Mouse (Mus musculus): ENCODE measurements around the gene Herc4. TPM values are rescaled to one million over a fixed set of nuclear protein-coding genes. Genes with fewer than 3 reads are reported as not detected.

Herc4 gene
- 24.5 and 30.8 TPM in 2 replicates for polyA plus RNA-seq (2012; ENCODE audit: insufficient read depth, insufficient read length, missing spikeins)

DNA sequence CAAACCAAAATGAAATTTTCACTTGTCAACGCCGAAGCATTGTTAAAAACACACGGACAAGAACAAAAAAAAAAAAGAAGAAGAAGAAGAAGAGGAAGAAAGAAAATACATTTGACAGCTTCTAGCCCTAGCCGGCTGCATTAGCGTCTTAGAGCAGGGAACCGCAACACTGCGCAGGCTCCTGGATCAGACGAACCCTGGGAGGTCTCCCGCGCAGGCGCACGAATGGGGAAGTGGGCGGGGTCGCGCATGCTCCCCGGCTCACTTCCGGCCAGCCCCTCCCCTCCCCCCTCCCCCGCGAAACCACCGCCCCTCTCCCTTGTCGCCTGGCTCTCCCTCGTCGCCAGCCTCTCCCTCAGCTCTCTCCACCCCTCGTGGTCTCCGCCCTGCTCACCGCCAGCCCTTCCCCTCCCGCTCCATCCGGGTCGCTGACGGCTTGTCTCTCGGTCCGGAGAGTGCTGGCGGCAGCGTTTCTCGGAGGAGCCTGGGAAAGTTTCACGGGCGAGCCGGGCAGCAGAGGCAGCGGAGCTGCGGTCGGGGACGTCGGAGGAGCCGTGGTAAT lies at the start of gene Herc4:
Gene Herc4, plus strand, starts transcription at position 318 of the 562 bp plus-strand sequence.
- Histone ChIP-seq H3K4me3 (ENCODE audit: insufficient read depth, low read depth, low read length) (peak within 1 kb of the TSS; percentile 91), H3K27ac (replicated peaks; ENCODE audit: low read depth, low read length) (peak within 1 kb of the TSS; percentile 81), H3K4me1 (ENCODE audit: control insufficient read depth, insufficient read depth, insufficient read length, low read length) (peaks cover 7% of the 10 kb centered on the region; the same call in 1 of the 2 replicates)

DNA sequence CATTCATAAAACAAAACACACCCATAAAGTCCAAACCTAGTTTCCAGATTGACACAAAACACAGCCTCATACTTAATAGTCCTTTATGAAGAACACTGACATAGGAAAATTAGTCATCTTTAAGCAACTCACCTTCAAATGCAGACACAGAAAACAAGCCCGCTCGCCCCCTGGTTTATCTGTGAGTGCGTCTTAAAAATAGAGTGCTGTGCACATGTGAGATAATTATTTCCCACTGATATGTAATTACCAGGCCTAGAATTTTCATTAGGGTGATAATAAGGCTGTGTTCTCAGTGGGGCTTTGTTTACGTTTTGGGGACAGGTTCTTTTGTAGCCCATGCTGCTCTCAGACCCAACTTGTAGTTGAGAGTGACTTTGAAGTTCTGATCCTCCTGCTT lies 44.6 kb upstream of the Herc4 start:
- no peak overlapping the region for H3K4me3 ChIP-seq (ENCODE audit: insufficient read depth, low read depth, low read length)
- H3K27ac ChIP-seq (replicated peaks; ENCODE audit: low read depth, low read length) = no peak overlapping the region
- H3K4me1 ChIP-seq (ENCODE audit: control insufficient read depth, insufficient read depth, insufficient read length, low read length) = no peaks in the 10 kb centered on the region

DNA sequence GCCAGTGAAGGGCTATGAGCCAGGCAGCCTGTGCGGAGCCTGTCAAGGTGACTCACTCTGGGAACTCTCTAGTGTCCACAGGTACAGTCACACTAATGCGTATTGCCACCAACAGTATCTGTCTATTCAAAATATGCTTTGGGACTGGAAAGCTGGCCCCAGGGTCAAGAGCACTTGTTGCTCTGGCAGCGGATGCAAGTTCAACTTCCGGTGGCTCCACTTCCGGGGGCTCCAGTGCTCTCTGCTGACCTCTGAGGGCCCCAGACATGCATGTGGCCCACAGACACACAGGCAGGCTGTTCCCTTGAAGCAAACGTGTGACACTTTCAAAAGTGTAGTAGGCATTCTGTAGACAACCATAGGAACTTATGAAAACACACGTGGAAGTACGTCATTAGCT lies 42.1 kb upstream of the Herc4 start:
- Histone ChIP-seq H3K4me1 (ENCODE audit: control insufficient read depth, insufficient read depth, insufficient read length, low read length) (no peaks in the 10 kb centered on the region), H3K4me3 (ENCODE audit: insufficient read depth, low read depth, low read length) (no peak overlapping the region), H3K27ac (replicated peaks; ENCODE audit: low read depth, low read length) (no peak overlapping the region)

DNA sequence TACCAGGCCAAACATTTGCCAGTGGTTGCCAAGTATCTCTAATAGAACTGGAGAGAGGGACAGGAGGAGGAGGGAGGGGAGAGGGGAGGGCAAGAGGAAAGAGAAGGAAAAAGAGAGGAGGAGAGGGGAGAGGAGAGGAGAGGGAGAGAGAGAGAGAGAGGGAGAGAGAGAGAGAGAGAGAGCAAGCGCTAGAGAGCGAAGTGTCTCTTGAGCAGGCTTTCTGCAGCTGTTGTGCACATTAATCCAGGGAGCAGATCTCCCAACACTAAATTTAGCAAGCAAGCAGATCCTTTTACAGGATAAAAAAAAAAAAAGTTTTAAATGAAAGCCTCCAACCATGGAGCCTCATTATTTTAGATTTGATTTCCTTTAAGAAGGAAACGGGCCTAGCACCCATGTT lies 40.6 kb upstream of the Herc4 start:
- Histone ChIP-seq H3K27ac (replicated peaks; ENCODE audit: low read depth, low read length) (no peak overlapping the region), H3K4me1 (ENCODE audit: control insufficient read depth, insufficient read depth, insufficient read length, low read length) (no peaks in the 10 kb centered on the region), H3K4me3 (ENCODE audit: insufficient read depth, low read depth, low read length) (no peak overlapping the region)

DNA sequence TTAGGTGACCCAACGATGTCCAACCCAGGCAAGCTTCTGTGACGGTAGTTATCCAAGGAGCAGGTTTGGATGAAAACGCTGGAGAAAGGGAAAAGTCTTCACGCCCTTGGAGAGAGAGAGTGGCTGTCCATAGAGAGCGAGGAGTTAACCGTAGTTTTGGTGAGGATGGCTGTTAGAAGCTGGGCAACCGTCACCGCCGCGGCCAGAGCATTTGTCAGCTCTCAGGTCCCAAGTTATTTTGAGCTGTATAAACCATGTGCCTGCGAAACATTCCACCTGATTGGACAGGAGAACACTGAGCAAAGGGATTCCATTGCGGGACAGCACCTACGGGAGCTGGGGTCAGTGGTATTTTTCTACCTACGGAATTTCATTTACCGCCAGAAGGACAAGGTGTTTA lies 39.9 kb upstream of the Herc4 start, which contains the start of gene Mypn:
Gene Mypn, minus strand, starts transcription at position 225 of the 400 bp plus-strand sequence.
- Histone ChIP-seq H3K27ac (replicated peaks; ENCODE audit: low read depth, low read length) (no peak within 1 kb of the TSS), H3K4me1 (ENCODE audit: control insufficient read depth, insufficient read depth, insufficient read length, low read length) (no peaks in the 10 kb centered on the region), H3K4me3 (ENCODE audit: insufficient read depth, low read depth, low read length) (peak within 1 kb of the TSS; percentile 3; the same call in 1 of the 2 replicates)

DNA sequence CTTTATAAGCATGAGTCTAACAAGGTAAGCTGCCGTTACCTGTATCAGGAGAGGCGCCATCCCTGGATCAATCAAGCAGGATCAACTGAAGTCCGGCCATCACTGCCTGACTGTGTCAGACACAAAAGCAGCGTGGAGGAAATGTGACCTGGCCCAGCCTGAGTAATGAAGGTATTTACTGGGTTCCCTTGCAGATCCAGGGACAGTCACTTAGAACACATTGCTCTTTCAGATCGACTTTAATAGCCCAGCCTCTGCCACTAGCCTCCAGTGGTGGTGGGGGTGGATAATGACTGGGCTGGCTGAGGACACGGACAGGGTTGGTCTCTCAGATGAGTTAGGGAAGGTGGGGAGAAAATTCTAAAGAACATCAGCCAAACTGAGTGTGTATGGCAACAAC lies 34.7 kb upstream of the Herc4 start:
- Histone ChIP-seq H3K4me3 (ENCODE audit: insufficient read depth, low read depth, low read length) (no peak overlapping the region), H3K27ac (replicated peaks; ENCODE audit: low read depth, low read length) (no peak overlapping the region), H3K4me1 (ENCODE audit: control insufficient read depth, insufficient read depth, insufficient read length, low read length) (no peaks in the 10 kb centered on the region)

DNA sequence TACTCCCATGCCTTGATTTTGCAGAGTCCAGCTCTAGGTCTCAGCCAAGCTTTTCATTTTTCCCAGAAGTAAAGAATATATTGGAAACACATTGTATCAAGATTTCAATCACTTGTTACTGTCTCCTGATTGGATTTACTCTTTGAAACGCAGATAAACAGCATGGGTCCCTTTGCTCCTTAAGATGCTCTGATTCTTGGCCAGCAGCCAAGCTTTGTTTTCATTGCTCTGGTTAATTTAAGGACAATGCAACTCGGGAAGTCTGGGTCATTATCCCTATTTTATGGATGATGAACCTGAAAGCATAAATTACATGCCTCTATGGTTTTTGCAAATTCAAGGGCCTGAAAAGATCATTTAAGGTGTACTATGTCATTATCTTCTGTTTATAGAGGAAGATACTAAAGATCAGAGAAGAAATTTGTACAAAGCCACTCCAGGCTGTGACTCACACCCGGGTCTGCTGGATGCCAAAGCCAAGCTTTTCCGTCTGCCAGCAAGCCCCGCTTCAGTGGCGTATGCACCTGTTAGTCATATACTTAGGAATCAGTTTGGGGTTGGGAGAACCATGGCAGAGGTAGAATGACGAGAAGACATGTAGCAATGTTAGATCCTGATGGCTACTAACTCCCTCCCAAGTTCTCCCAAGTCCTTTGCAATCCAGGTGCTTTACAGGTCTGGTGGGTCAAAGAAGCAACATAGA lies 22.4 kb upstream of the Herc4 start:
- Histone ChIP-seq H3K27ac (replicated peaks; ENCODE audit: low read depth, low read length) (no peak overlapping the region), H3K4me1 (ENCODE audit: control insufficient read depth, insufficient read depth, insufficient read length, low read length) (no peaks in the 10 kb centered on the region), H3K4me3 (ENCODE audit: insufficient read depth, low read depth, low read length) (no peak overlapping the region)

DNA sequence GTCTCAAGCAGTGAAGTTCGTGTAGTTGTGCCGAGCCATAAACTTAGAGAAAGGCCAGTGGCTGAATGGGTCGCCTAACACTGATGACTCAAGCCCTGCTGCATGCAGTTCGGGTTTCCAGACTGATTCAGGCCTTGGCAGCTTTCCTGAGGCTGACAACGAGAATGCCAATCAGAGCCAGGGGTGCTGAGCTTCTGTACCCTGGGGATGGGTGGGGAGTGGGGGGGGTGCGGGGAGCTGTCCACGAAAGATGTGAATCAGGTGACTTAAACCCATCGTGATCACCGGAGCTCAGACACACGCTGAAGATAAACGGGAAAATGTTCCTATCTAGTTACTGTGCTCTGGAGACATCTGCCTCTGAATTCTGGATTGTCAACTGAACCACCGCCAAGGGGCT lies 19.3 kb upstream of the Herc4 start:
- Histone ChIP-seq H3K27ac (replicated peaks; ENCODE audit: low read depth, low read length) (no peak overlapping the region), H3K4me3 (ENCODE audit: insufficient read depth, low read depth, low read length) (no peak overlapping the region), H3K4me1 (ENCODE audit: control insufficient read depth, insufficient read depth, insufficient read length, low read length) (no peaks in the 10 kb centered on the region)

DNA sequence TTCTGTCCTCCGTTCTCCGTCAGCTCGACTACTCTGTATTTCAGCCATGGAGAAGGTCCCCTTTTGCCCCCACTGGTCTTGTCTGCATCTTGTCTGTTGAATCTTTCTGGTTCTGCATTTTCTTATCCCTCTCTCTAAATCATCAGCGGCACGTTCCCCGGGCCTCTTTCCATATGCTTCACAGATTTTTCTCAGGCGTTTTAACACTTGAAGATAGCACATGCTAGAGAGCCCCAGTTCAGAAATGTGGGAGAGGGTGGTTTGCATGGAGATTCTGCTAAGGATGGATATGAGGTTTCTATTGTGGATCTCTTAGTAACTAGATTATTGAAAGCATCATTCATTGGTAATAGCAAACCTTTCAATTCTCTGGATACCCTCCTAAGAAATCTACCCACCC lies 13.3 kb upstream of the Herc4 start:
- Histone ChIP-seq H3K4me1 (ENCODE audit: control insufficient read depth, insufficient read depth, insufficient read length, low read length) (no peaks in the 10 kb centered on the region), H3K27ac (replicated peaks; ENCODE audit: low read depth, low read length) (no peak overlapping the region), H3K4me3 (ENCODE audit: insufficient read depth, low read depth, low read length) (no peak overlapping the region)

DNA sequence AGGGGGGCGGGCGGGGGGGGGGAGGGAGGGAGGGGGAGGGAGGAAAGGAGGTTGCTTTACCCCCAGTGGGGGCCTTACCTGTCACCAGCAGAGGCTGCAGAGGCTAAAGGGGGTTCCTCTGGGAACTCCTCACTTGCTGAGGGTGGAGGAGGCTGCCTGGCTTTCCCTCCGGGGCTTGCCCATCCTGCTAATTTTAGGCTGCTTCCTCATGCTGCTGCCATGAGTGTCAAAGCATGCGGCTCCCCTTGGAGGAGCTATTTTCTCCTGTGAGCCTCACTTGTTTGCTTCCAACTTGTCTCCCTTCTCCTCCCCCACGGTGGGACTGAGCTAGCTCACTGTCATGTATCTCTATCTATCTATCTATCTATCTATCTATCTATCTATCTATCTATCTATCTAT lies 12.8 kb upstream of the Herc4 start:
- Histone ChIP-seq H3K27ac (replicated peaks; ENCODE audit: low read depth, low read length) (no peak overlapping the region), H3K4me3 (ENCODE audit: insufficient read depth, low read depth, low read length) (no peak overlapping the region)

DNA sequence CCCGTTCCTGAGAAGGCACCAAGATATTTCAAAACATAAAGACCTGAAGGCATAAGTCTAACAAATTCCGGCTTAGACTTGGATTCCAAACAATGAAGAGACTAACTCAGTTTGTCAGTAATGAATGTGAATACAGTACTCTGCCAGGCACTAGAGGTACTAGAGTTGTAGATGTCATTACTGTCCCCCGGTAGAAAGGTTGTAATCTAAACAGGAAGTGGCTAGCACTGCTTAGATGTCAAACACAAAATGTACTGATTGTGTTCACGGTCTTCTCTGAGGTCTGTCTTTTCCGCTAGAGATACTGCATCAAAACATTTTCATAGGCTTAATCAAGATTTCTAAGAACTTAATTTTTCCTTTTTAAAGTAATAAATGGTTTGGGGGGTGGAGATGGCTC lies 12.0 kb upstream of the Herc4 start:
- Histone ChIP-seq H3K4me3 (ENCODE audit: insufficient read depth, low read depth, low read length) (no peak overlapping the region), H3K27ac (replicated peaks; ENCODE audit: low read depth, low read length) (no peak overlapping the region), H3K4me1 (ENCODE audit: control insufficient read depth, insufficient read depth, insufficient read length, low read length) (no peaks in the 10 kb centered on the region)

More for the DNA sequence above, 12.8 kb upstream of the Herc4 start:
- H3K4me1 ChIP-seq (ENCODE audit: control insufficient read depth, insufficient read depth, insufficient read length, low read length) = no peaks in the 10 kb centered on the region

DNA sequence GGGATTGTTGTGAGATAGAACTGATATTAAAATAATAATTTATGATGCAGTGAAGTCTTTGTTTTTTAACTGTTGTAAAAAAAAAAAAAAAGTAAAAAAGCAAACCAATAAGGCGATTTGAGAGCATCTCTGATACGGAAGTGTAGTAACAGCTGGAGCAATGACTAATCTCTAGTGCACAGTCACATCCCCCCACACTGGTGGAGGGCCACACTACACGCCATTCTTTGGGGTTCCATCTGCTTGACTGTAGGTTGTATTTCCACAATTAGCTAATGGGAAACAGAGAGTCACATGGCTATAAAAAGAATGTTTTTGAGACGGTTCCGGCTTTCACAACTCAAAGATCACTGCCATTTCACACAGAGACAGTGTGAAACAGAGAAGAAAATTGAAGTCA lies 9.5 kb upstream of the Herc4 start:
- H3K27ac ChIP-seq (replicated peaks; ENCODE audit: low read depth, low read length) = no peak overlapping the region
- no peak overlapping the region for H3K4me3 ChIP-seq (ENCODE audit: insufficient read depth, low read depth, low read length)
- no peaks in the 10 kb centered on the region for H3K4me1 ChIP-seq (ENCODE audit: control insufficient read depth, insufficient read depth, insufficient read length, low read length)

DNA sequence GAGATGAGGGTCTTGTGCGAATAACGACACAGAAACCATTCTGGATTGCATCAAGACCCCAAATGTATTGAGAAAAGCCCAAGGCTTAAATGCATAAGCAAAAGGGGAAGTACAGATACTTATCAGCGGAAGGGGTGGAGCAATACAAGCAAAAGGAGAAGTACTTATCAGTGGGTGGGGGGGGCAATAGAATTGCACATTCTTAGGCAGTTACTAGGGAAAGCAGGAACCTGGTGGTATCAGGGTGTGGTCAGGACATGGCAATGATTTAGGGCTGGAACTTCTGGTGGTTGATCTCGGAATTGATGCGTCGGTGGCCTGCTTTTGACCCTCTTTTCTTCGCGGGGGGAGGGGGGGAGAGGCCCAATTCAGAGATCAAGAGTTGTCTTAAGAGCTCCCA lies 7.7 kb upstream of the Herc4 start:
- Histone ChIP-seq H3K4me1 (ENCODE audit: control insufficient read depth, insufficient read depth, insufficient read length, low read length) (no peaks in the 10 kb centered on the region), H3K4me3 (ENCODE audit: insufficient read depth, low read depth, low read length) (no peak overlapping the region), H3K27ac (replicated peaks; ENCODE audit: low read depth, low read length) (no peak overlapping the region)

DNA sequence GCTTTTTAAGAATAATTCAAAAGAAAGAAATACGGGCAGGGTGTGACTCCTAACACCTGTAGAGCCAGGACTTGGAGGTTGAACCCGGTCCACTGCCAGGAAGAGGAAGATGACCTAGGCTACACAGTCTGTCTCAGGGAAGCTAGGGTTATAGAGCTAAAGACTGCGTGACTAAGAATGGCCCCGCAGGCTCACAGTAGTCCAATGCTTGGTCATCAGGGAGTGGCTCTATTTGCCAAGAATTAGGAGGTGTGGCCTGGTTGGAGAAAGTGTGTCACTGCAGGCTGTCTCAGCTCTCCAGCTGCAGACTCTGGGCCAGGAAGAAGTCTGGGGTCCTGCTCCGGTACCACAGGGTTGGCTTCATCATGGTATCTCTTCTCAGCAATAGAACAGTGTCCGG lies 6.9 kb upstream of the Herc4 start:
- no peak overlapping the region for H3K27ac ChIP-seq (replicated peaks; ENCODE audit: low read depth, low read length)
- no peaks in the 10 kb centered on the region for H3K4me1 ChIP-seq (ENCODE audit: control insufficient read depth, insufficient read depth, insufficient read length, low read length)
- H3K4me3 ChIP-seq (ENCODE audit: insufficient read depth, low read depth, low read length) = no peak overlapping the region

DNA sequence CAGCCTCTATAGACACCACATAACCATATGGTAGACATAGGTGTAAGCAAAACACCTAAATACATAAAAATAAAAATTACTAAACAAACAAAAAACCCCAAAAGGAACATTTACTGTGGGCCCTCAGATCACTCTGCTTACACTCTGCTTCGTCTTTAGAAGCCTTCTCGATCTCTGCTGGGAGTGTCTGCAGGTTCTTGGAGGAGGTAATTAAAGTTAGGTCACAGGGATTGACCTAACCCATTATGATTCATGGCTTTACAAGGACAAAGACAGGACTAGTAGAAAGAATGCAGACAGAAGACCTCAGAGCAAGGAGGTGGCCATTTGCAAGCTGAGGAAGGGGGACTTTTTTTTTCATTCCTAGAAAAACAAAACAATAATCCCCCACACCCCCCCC lies 6.4 kb upstream of the Herc4 start:
- no peaks in the 10 kb centered on the region for H3K4me1 ChIP-seq (ENCODE audit: control insufficient read depth, insufficient read depth, insufficient read length, low read length)
- no peak overlapping the region for H3K27ac ChIP-seq (replicated peaks; ENCODE audit: low read depth, low read length)
- H3K4me3 ChIP-seq (ENCODE audit: insufficient read depth, low read depth, low read length) = no peak overlapping the region

DNA sequence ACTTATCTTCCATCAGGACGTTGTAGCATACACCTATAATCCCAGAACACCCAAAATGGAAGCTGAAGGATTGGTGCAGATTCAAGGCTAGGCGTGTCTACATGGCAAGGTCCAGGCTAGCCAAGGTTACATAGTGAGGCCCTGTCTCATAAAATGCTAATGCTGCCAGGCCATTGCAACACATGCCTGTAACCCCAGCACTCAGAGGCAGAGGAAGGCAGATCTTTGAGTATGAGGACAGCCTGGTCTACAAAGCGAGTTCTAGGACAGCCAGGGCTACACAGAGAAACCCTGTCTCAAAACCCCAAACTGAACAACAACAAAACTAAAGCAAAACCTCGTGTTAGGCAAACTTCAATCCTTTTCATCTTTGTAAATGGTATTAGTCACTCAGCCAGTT lies 5.5 kb upstream of the Herc4 start:
- H3K4me1 ChIP-seq (ENCODE audit: control insufficient read depth, insufficient read depth, insufficient read length, low read length) = peaks cover 5% of the 10 kb centered on the region; the same call in 1 of the 2 replicates
- H3K27ac ChIP-seq (replicated peaks; ENCODE audit: low read depth, low read length) = no peak overlapping the region
- H3K4me3 ChIP-seq (ENCODE audit: insufficient read depth, low read depth, low read length) = no peak overlapping the region
